Mouse (Mus musculus) lung, postnatal 0 days (tissue): ENCODE measurements around the gene Gm37240. TPM values are rescaled to one million over a fixed set of nuclear protein-coding genes. Genes with fewer than 3 reads are reported as not detected.
A peak's percentile ranks its signal among the peaks of the same experiment; 100 is the strongest.

Source experiments
- ATAC-seq: fragments of 200-750 bp; cut with Nextera tagmentation; 2 replicates; pipeline ENCODE4 v1.8.0; 2017; ENCODE audit warnings: moderate library complexity
- DNase-seq: peaks from one replicate; pipeline ENCODE4 v3.0.0-alpha.2; 2016; ENCODE audit warnings: low spot score
- H3K27ac ChIP-seq: fragments of 300-500 bp; sonication (generic); 2 replicates; pipeline ENCODE4 v1.5.1; 2014; ENCODE audit warnings: antibody characterized with exemption, mild to moderate bottlenecking, low read length, mixed read lengths
- H3K27me3 ChIP-seq: fragments of 300-500 bp; sonication (generic); replicated peaks from 2 replicates; pipeline ENCODE4 v1.6.1; 2014; ENCODE audit warnings: low read length, mixed read lengths; ENCODE audit not compliant: insufficient read depth
- H3K36me3 ChIP-seq: fragments of 300-500 bp; sonication (generic); 2 replicates; pipeline ENCODE4 v1.6.1; 2014; ENCODE audit warnings: low read length, mixed read lengths; ENCODE audit not compliant: insufficient read depth
- H3K4me1 ChIP-seq: fragments of 300-500 bp; sonication (generic); 2 replicates; pipeline ENCODE4 v1.6.1; 2014; ENCODE audit warnings: antibody characterized with exemption, low read depth, low read length, mixed read lengths; ENCODE audit not compliant: insufficient read depth
- H3K4me2 ChIP-seq: fragments of 300-500 bp; sonication (generic); replicated peaks from 2 replicates; pipeline ENCODE4 v1.6.1; 2014; ENCODE audit warnings: low read depth, mild to moderate bottlenecking, low read length, moderate library complexity, mixed read lengths
- H3K4me3 ChIP-seq: fragments of 300-500 bp; sonication (generic); 2 replicates; pipeline ENCODE4 v1.5.1; 2014; ENCODE audit warnings: low read depth, low read length
- H3K9ac ChIP-seq: fragments of 300-500 bp; sonication (generic); replicated peaks from 2 replicates; pipeline ENCODE4 v1.6.1; 2014; ENCODE audit warnings: low read depth, mild to moderate bottlenecking
- H3K9me3 ChIP-seq: fragments of 300-500 bp; sonication (generic); 2 replicates; pipeline ENCODE4 v1.6.1; 2016; ENCODE audit warnings: low read length, mixed read lengths
- CTCF ChIP-seq: IDR thresholded peaks from 2 replicates; pipeline ENCODE4 v1.5.1; 2016; ENCODE audit warnings: antibody characterized with exemption, mild to moderate bottlenecking
- EP300 ChIP-seq: IDR thresholded peaks from 2 replicates; pipeline ENCODE4 v1.6.1; 2016; ENCODE audit warnings: antibody characterized with exemption, mild to moderate bottlenecking, control low read depth
- WGBS: fragments of 180-500 bp; shearing (Covaris S2); extraction: QIAGEN DNeasy Blood & Tissue Kit; methylation state at CpG from one replicate; pipeline ENCODE4 v1.1.7; 2014; 5-methylcytosine and 5-hydroxymethylcytosine counted together
- polyA plus RNA-seq: library from polyadenylated mRNA; unstranded; fragments of >200 nt; fragmentation: Nextera tagmentation; extraction: Ambion mirVana; gene quantifications from 2 replicates; pipeline ENCODE4 v1.2.1, GENCODE M21; 2015

Gene Gm37240
- polyA plus RNA-seq, 1 experiment from 2014 or later = 8.9 TPM

DNA sequence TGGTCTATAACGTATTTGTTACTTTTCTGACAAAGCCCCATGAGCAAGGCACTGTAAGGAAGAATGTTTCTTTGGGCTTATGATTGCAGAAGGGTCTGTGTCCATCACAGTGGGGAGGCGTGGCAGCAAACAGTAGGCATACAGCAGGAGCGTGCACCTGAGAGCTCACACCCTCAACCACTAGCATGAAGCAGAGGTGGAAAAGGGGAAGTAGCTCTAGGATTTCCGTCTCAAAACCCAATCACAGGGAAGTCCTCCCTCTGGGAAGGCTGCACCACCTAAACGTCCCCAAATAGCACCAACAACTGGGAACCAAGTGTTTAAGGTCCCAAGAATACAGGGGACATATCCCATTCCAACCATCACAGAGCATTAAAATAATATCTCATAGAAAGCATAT, 26.3 kb downstream of the Gm37240 start:
- Histone ChIP-seq H3K36me3 (no peaks in the 10 kb centered on the region), H3K4me3 (no peak overlapping the region), H3K4me1 (no peaks in the 10 kb centered on the region; the same call in 1 of the 2 replicates), H3K27ac (no peak overlapping the region), H3K4me2 (no peak overlapping the region), H3K9me3 (no peaks in the 10 kb centered on the region), H3K9ac (no peak overlapping the region), H3K27me3 (no peaks in the 10 kb centered on the region)
- DNase-seq (no peak), ATAC-seq (no peak)
- WGBS = 69% methylated on average over 5 of the region's 5 CpGs
- TF ChIP-seq EP300 = no peak
- TF ChIP-seq CTCF = no peak

DNA sequence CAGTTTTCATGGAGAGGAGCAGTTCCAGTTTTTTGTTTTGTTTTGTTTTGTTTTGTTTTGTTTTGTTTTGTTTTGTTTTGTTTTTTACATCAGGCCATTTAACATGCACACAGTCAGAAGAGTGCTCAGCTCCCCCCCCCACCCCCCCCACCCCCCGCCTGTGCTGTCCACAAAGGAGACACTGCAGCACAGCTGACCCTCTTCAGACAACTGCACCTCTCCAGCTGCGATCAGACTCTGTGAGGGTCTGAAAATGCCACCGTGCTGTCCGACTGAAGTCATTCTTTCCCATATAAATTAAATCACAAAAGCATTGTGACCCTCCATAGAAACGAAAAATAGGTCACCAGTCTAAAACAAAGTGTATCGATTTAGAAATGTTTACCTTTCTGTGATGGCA, 28.0 kb downstream of the Gm37240 start:
- Histone ChIP-seq H3K36me3 (no peaks in the 10 kb centered on the region), H3K9ac (no peak overlapping the region), H3K4me1 (no peaks in the 10 kb centered on the region; the same call in 1 of the 2 replicates), H3K4me3 (no peak overlapping the region), H3K9me3 (no peaks in the 10 kb centered on the region), H3K27me3 (no peaks in the 10 kb centered on the region), H3K4me2 (no peak overlapping the region), H3K27ac (0 out of 2 replicates have a peak overlapping the region, but pooled peaks have one; percentile 34)
- DNase-seq (no peak), ATAC-seq (no peak)
- WGBS = 48% methylated on average over 6 of the region's 6 CpGs
- no peak for TF ChIP-seq CTCF
- no peak for TF ChIP-seq EP300

DNA sequence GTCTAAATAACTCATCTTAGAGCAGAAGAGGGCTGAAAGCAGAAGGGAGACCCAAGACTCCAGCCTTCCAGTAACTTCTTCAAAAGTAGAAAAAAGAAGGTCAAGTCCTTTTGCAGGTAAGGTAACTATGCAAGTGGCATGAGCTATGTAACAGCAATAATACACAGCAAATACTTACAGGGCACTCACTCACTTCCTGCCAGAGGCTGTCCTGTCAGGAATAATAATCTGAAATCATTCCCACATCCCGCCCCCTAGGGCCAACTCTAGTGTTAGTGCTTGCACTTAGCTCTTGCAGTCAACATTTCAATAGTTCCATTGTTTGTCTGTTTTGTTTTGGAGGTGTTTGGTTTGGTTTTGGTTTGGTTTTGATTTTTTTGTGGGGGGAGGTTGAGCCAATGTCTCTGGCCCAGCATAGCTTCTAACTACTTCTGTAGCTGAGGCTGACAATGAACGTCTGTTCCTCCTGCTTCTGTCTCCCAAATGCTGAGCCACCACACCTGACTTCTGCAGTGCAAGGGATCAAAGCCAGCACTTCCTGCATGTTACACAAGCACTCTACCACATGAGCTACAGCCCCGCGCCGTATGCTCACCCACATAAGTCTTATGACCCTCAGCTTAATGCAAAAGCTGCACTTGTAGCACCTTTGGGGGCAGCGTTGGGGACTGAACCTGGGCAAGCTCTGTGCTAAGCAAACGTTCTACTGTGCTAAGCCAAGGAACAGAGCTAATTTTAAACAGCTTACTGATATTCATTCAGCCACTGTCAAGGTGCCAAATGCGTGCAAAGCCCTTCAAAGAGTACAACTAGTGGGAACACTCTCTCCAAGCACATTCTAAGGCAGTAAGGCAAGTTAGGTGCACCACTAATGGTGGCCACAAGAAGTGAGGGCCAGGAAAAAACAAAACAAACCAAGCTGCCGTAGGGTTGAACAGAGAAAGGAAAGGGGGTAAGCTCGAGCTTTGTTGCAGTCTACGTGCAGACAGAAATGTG, 28.9 kb downstream of the Gm37240 start:
- H3K4me1 ChIP-seq = no peaks in the 10 kb centered on the region; the same call in 1 of the 2 replicates
- H3K9me3 ChIP-seq = no peaks in the 10 kb centered on the region
- no peaks in the 10 kb centered on the region for H3K27me3 ChIP-seq
- TF ChIP-seq CTCF = peak; percentile 28
- peak; percentile 80 for TF ChIP-seq EP300
- H3K27ac ChIP-seq = peak overlapping the region; percentile 34
- H3K36me3 ChIP-seq = no peaks in the 10 kb centered on the region
- DNase-seq (peak; percentile 71), ATAC-seq (peak; percentile 84)
- H3K9ac ChIP-seq = no peak overlapping the region
- 0 out of 2 replicates have a peak overlapping the region, but pooled peaks have one; percentile 0 for H3K4me2 ChIP-seq
- no peak overlapping the region for H3K4me3 ChIP-seq
- 33% methylated on average over 11 of the region's 11 CpGs for WGBS

DNA sequence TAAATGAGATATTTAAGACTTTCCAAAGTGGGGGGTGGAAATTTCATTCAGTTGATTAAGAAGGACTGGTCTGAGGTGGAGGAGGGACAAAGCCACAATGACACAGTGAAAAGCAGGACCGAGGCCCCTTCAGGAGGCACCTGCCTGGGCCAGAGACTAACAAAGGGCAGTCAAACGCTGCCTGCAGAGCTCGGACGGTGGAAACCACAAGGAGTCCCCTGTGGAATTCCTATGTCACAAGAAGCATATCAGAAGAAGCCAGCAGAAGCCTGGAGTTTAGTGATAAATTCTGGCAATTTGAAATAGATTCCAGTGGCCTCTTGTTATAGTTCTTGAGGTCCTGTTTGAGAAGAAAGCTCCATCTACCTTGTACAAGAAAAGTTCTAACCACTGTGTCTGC, 30.2 kb downstream of the Gm37240 start:
- 38% methylated on average over 4 of the region's 4 CpGs for WGBS
- ATAC-seq (no peak), DNase-seq (no peak)
- no peak overlapping the region for H3K4me2 ChIP-seq
- no peaks in the 10 kb centered on the region; the same call in 1 of the 2 replicates for H3K4me1 ChIP-seq
- TF ChIP-seq CTCF = no peak
- no peak for TF ChIP-seq EP300
- no peaks in the 10 kb centered on the region for H3K9me3 ChIP-seq
- no peak overlapping the region for H3K27ac ChIP-seq
- no peaks in the 10 kb centered on the region for H3K27me3 ChIP-seq
- no peaks in the 10 kb centered on the region for H3K36me3 ChIP-seq
- H3K4me3 ChIP-seq = no peak overlapping the region
- H3K9ac ChIP-seq = no peak overlapping the region

DNA sequence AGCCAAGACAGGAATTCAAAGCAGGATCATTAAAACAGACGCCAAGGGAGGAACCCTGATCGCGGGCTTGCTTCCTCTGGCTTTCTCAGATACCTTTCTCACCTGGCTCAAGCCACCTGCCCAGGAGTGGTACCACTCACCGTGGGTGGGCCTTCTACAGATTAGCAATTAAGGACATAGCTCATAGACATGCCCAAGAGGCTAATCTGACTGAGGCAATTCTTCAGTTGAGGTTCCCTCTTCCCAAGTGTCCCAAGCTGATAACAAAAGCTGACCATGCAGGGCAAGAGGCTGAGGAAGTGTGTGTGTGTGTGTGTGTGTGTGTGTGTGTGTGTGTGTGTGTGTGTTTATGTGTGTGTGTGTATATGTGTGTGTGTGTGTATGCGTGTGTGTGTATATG, 31.4 kb downstream of the Gm37240 start:
- Histone ChIP-seq H3K27me3 (no peaks in the 10 kb centered on the region), H3K4me1 (no peaks in the 10 kb centered on the region; the same call in 1 of the 2 replicates), H3K27ac (no peak overlapping the region), H3K36me3 (no peaks in the 10 kb centered on the region), H3K9ac (no peak overlapping the region), H3K4me2 (no peak overlapping the region), H3K9me3 (no peaks in the 10 kb centered on the region), H3K4me3 (no peak overlapping the region)
- no peak for DNase-seq
- TF ChIP-seq EP300 = no peak
- TF ChIP-seq CTCF = no peak
- no peak for ATAC-seq
- WGBS = 86% methylated on average over 5 of the region's 5 CpGs

DNA sequence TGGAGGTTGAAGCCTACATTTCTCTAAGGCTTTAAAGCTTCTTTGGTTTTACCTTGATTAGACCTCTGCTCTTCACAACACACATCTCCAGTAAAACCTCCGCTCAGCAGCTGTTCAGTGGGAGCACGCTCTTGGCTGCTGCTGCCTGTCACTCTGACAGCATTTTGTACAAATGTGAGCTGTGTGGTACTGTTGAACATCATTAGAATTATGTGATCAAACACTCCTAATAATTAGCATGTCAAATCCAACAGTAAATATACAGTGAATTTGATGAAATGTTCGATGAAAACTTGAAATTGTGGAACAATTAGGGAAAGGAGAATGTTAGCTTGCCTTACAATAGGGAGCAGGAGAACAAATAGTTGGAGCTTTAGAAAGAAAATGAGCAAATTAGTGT, 32.3 kb downstream of the Gm37240 start:
- no peaks in the 10 kb centered on the region for H3K36me3 ChIP-seq
- no peak overlapping the region for H3K27ac ChIP-seq
- no peak for DNase-seq
- H3K27me3 ChIP-seq = no peaks in the 10 kb centered on the region
- whole genome bisulfite sequencing = 83% methylated on average over 3 of the region's 3 CpGs
- H3K4me3 ChIP-seq = no peak overlapping the region
- no peak overlapping the region for H3K9ac ChIP-seq
- no peaks in the 10 kb centered on the region for H3K9me3 ChIP-seq
- H3K4me2 ChIP-seq = no peak overlapping the region
- ATAC-seq = no peak
- TF ChIP-seq CTCF (no peak), EP300 (no peak)
- H3K4me1 ChIP-seq = no peaks in the 10 kb centered on the region; the same call in 1 of the 2 replicates
